Mouse (Mus musculus): Measurements from ENCODE around the gene Iqch. TPM values are rescaled to one million over a fixed set of nuclear protein-coding genes. Genes with fewer than 3 reads are reported as not detected.
A peak's percentile ranks its signal among the peaks of the same experiment; 100 is the strongest.

Gene Iqch
- polyA plus RNA-seq, 1 experiment from 2014 or later, result 0.06 TPM

DNA sequence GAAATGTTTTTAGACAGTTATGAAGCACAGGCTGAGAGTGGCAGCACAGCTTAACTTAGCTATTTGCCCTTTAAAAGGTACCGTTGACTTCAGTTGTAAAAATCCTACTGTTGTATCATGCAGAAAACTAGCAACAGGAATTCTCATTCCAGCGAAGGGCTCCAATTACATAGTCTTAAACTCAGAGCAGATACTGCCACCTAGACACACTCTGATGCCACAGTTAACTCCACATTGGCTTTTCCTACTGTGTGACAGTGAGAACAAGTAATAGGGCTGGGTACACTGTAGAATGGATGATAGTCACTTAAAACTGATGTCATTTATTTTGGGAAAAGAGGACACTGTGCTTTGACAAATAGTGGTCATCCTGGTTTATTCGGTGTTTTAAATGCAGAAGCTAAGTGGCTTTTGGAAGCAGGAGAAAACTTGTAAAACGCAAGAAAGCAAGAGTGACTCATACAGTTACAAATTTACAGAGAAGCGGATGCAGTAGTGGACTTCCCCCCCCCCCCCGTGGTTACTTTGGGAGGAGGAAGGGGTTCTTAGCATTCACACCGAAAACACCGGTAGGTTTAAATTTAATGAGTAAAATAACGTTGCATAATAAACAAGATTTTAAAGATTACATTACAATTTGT lies 181.1 kb downstream of the Iqch start:
- no peak for DNase-seq (ENCODE audit: low spot score)
- no peaks in the 10 kb centered on the region for H3K27me3 ChIP-seq (replicated peaks; ENCODE audit: insufficient read depth, low read length)
- no peak for ATAC-seq
- no peaks in the 10 kb centered on the region for H3K9me3 ChIP-seq (ENCODE audit: low read length)
- no peak overlapping the region for H3K4me3 ChIP-seq (ENCODE audit: low read depth, low read length)
- WGBS, result 40% methylated on average over 9 of the region's 9 CpGs
- no peak overlapping the region for H3K9ac ChIP-seq (replicated peaks; ENCODE audit: low read depth)
- H3K36me3 ChIP-seq (ENCODE audit: insufficient read depth, low read length), result no peaks in the 10 kb centered on the region
- H3K27ac ChIP-seq (ENCODE audit: low read length), result no peak overlapping the region
- H3K4me2 ChIP-seq (replicated peaks; ENCODE audit: low read depth, low read length), result no peak overlapping the region
- TF ChIP-seq CTCF (IDR thresholded peaks at IDR 0.05) (peak; percentile 18; the same call in 1 of the 2 replicates), EP300 (IDR thresholded peaks at IDR 0.05) (no peak)
- H3K4me1 ChIP-seq (ENCODE audit: insufficient read depth, low read depth, low read length), result no peaks in the 10 kb centered on the region

DNA sequence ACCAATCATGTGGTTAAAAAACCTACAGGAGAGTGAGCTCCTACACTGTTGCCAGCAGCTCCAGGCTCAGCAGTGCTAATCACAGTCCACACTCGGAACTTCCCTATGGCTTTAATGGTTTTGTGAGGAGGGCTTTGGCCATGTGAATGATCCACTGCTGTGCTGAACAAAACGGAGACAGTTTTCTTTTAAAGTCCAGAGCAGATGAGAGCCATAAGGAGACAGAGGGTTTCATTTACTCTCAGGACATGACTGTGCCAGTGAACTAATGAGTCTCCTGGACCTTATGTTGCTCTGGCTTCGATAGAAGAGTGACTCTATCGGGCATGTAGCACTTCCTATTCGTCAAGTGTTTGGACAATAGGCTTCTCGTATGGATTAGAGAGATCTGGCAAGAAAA lies 181.9 kb downstream of the Iqch start:
- no peak for TF ChIP-seq CTCF (IDR thresholded peaks at IDR 0.05)
- DNase-seq (ENCODE audit: low spot score) (no peak), ATAC-seq (no peak)
- H3K36me3 ChIP-seq (ENCODE audit: insufficient read depth, low read length), result no peaks in the 10 kb centered on the region
- WGBS, result 49% methylated on average over 6 of the region's 6 CpGs
- H3K4me3 ChIP-seq (ENCODE audit: low read depth, low read length), result no peak overlapping the region
- no peak overlapping the region for H3K27ac ChIP-seq (ENCODE audit: low read length)
- H3K4me2 ChIP-seq (replicated peaks; ENCODE audit: low read depth, low read length), result no peak overlapping the region
- H3K9me3 ChIP-seq (ENCODE audit: low read length), result no peaks in the 10 kb centered on the region
- H3K27me3 ChIP-seq (replicated peaks; ENCODE audit: insufficient read depth, low read length), result no peaks in the 10 kb centered on the region
- no peak overlapping the region for H3K9ac ChIP-seq (replicated peaks; ENCODE audit: low read depth)
- no peaks in the 10 kb centered on the region for H3K4me1 ChIP-seq (ENCODE audit: insufficient read depth, low read depth, low read length)

DNA sequence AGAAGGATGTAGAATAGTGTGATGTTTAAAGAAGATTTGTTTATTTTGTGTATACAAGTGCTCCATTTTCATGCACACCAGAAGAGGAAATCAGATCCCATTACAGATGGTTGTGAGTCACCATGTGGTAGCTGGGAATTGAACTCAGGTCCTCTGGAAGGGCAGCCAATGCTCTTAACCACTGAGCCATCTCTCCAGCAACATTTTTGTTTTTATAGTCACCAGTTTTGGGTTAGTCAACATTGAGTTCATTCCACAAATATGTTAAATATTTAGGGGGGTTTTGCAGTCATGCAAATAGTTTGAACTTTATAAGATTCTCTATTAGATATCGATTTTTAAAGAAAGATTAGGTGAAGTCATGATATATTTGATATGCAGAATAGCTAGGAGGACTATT lies 202.1 kb downstream of the Iqch start:
- 83% methylated on average over 1 of the region's 1 CpGs for WGBS

DNA sequence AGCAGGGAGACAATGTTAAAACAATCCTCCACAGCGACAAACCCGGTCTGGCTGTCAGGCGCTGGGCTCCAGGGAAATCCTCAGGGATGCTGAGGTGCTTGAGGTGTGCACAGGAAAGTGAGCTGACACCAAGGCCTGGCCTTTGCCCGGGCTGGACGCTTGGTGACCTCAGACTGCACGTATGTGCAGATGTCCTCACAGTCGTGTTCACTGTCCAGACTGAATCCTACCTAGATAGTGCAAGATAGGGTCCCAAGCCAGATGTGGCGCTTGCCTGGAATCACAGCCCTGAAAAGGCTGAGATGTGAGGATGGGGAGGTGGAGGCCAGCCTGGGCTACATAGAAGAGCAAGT lies 202.9 kb downstream of the Iqch start:
- no peaks in the 10 kb centered on the region for H3K27me3 ChIP-seq (replicated peaks; ENCODE audit: insufficient read depth, low read length)
- no peaks in the 10 kb centered on the region for H3K9me3 ChIP-seq (ENCODE audit: low read length)
- TF ChIP-seq CTCF (IDR thresholded peaks at IDR 0.05), result no peak
- no peak for TF ChIP-seq EP300 (IDR thresholded peaks at IDR 0.05)
- peak overlapping the region; percentile 82; the same call in 1 of the 2 replicates for H3K27ac ChIP-seq (ENCODE audit: low read length)
- WGBS, result 3% methylated on average over 8 of the region's 8 CpGs
- H3K4me1 ChIP-seq (ENCODE audit: insufficient read depth, low read depth, low read length), result no peaks in the 10 kb centered on the region
- peak; percentile 28 for ATAC-seq
- peak overlapping the region; percentile 44; the same call in 1 of the 2 replicates for H3K9ac ChIP-seq (replicated peaks; ENCODE audit: low read depth)
- no peak for DNase-seq (ENCODE audit: low spot score)
- H3K4me3 ChIP-seq (ENCODE audit: low read depth, low read length), result peak overlapping the region; percentile 77
- H3K4me2 ChIP-seq (replicated peaks; ENCODE audit: low read depth, low read length), result peak overlapping the region; percentile 92
- H3K36me3 ChIP-seq (ENCODE audit: insufficient read depth, low read length), result no peaks in the 10 kb centered on the region

More for the DNA sequence above, 202.1 kb downstream of the Iqch start:
- DNase-seq (ENCODE audit: low spot score) (no peak), ATAC-seq (no peak)
- no peaks in the 10 kb centered on the region for H3K27me3 ChIP-seq (replicated peaks; ENCODE audit: insufficient read depth, low read length)
- no peaks in the 10 kb centered on the region for H3K36me3 ChIP-seq (ENCODE audit: insufficient read depth, low read length)
- no peak overlapping the region for H3K9ac ChIP-seq (replicated peaks; ENCODE audit: low read depth)
- H3K4me2 ChIP-seq (replicated peaks; ENCODE audit: low read depth, low read length), result no peak overlapping the region
- TF ChIP-seq EP300 (IDR thresholded peaks at IDR 0.05) (no peak), CTCF (IDR thresholded peaks at IDR 0.05) (no peak)
- no peak overlapping the region for H3K27ac ChIP-seq (ENCODE audit: low read length)
- no peaks in the 10 kb centered on the region for H3K4me1 ChIP-seq (ENCODE audit: insufficient read depth, low read depth, low read length)
- no peaks in the 10 kb centered on the region for H3K9me3 ChIP-seq (ENCODE audit: low read length)
- H3K4me3 ChIP-seq (ENCODE audit: low read depth, low read length), result no peak overlapping the region

DNA sequence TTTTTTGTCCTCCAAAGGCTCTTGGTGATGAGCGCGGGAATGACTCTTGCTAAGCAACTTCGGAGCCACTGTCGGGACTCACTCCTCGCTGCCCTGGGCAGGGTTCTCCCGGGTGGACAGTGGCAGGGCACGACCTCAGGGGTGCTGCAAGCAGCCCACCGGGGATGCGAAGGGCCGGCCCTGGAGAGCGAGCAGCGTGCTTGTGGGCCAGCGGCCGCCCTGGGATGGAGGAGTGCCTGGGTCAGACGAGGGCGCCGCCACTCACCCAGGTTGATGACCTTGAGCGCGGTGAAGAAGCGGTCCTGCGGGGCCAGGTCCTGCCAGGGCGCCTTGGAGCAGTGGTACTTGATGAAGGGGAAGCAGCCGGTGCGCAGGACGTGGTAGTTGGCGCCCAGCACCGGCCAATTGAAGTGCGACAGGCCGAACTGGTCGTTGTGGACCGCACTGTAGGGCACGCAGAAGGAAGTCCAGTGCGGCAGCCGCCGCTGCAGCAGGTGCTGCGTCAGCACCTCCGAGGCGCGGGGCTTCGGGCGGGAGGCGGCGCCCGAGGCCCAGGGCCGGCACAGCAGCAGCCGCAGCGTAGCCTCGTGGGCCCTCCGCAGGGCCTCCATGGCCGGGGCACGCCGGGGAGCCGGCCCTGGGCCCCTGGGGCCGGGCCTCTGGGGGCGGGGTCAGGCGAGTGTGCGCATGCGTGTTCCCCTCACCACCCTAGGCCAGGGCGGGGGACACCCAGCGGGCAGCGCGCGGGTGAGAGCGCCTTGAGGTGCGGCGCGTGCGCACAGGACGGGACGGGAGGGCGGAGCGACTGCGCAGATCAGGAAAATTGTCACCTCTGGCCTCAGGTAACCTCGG lies 203.5 kb downstream of the Iqch start, which contains the start of gene 2300009A05Rik:
Gene 2300009A05Rik, minus strand, starts transcription at position 636 of the 852 bp plus-strand sequence.
- no peaks in the 10 kb centered on the region for H3K4me1 ChIP-seq (ENCODE audit: insufficient read depth, low read depth, low read length)
- TF ChIP-seq CTCF (IDR thresholded peaks at IDR 0.05) (peak; percentile 30), EP300 (IDR thresholded peaks at IDR 0.05) (no peak)
- H3K9me3 ChIP-seq (ENCODE audit: low read length), result no peaks in the 10 kb centered on the region
- H3K4me3 ChIP-seq (ENCODE audit: low read depth, low read length), result peak within 1 kb of the TSS; percentile 77
- peak within 1 kb of the TSS; percentile 92 for H3K4me2 ChIP-seq (replicated peaks; ENCODE audit: low read depth, low read length)
- WGBS, result 0% methylated on average over 46 of the region's 74 CpGs
- DNase-seq (ENCODE audit: low spot score) (peak; percentile 96), ATAC-seq (peak; percentile 99)
- H3K27me3 ChIP-seq (replicated peaks; ENCODE audit: insufficient read depth, low read length), result no peaks in the 10 kb centered on the region
- H3K9ac ChIP-seq (replicated peaks; ENCODE audit: low read depth), result peak within 1 kb of the TSS; percentile 51
- peak within 1 kb of the TSS; percentile 82 for H3K27ac ChIP-seq (ENCODE audit: low read length)
- no peaks in the 10 kb centered on the region for H3K36me3 ChIP-seq (ENCODE audit: insufficient read depth, low read length)

DNA sequence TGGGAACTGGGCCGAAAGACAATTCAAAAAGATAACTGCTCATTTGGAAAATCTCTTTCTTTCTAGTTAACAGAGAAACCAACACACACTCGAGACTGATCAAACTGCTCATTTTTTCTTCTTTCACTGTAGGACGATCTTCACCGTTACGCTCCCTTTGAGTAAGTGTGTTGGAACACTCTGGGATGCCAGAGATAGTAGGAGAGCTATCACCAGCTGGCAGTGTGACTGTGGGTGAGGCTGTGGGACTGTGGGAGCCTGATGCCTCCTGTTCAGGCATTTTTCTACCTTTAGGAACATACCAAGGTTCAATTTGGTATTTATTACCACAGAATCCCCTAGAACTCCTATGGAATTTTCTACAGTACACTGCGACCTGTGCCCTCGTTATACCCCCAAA lies 206.7 kb downstream of the Iqch start:
- Histone ChIP-seq H3K27me3 (replicated peaks; ENCODE audit: insufficient read depth, low read length) (no peaks in the 10 kb centered on the region), H3K4me3 (ENCODE audit: low read depth, low read length) (no peak overlapping the region), H3K9me3 (ENCODE audit: low read length) (no peaks in the 10 kb centered on the region), H3K36me3 (ENCODE audit: insufficient read depth, low read length) (no peaks in the 10 kb centered on the region), H3K27ac (ENCODE audit: low read length) (no peak overlapping the region), H3K9ac (replicated peaks; ENCODE audit: low read depth) (no peak overlapping the region), H3K4me2 (replicated peaks; ENCODE audit: low read depth, low read length) (no peak overlapping the region), H3K4me1 (ENCODE audit: insufficient read depth, low read depth, low read length) (no peaks in the 10 kb centered on the region)
- WGBS, result 84% methylated on average over 7 of the region's 7 CpGs
- TF ChIP-seq CTCF (IDR thresholded peaks at IDR 0.05) (no peak), EP300 (IDR thresholded peaks at IDR 0.05) (no peak)
- ATAC-seq, result no peak
- no peak for DNase-seq (ENCODE audit: low spot score)
